Mouse (Mus musculus): ENCODE measurements around the gene Sp6. TPM values are rescaled to one million over a fixed set of nuclear protein-coding genes. Genes with fewer than 3 reads are reported as not detected.

The Sp6 gene
- polyA plus RNA-seq, 1 experiment: 0.22 TPM

- Histone ChIP-seq H3K27ac (ENCODE audit: control insufficient read depth, insufficient read depth, low read depth, low read length) (peak overlapping the region; percentile 67; the same call in 1 of the 2 replicates), H3K4me3 (ENCODE audit: control insufficient read depth, low read depth, low read length) (no peak overlapping the region), H3K4me1 (ENCODE audit: control insufficient read depth, insufficient read depth, low read length) (peaks cover 3% of the 10 kb centered on the region), H3K27me3 (ENCODE audit: control insufficient read depth, insufficient read depth, low read length) (no peaks in the 10 kb centered on the region), H3K36me3 (ENCODE audit: control insufficient read depth, insufficient read depth, low read length) (no peaks in the 10 kb centered on the region)
- no peak for TF ChIP-seq POLR2A (IDR thresholded peaks at IDR 0.05; ENCODE audit: control insufficient read depth, low read depth, low read length)
Observed at GRCm38 (mm10) chr11:96969746-96970145, 43.4 kb upstream of the Sp6 start.

- no peak overlapping the region for H3K27ac ChIP-seq (ENCODE audit: control insufficient read depth, insufficient read depth, low read depth, low read length)
- TF ChIP-seq POLR2A (IDR thresholded peaks at IDR 0.05; ENCODE audit: control insufficient read depth, low read depth, low read length) (no peak), CTCF (IDR thresholded peaks at IDR 0.05; ENCODE audit: control insufficient read depth, insufficient read depth, insufficient replicate concordance, low read depth, low read length) (no peak)
- H3K4me1 ChIP-seq (ENCODE audit: control insufficient read depth, insufficient read depth, low read length): peaks cover 3% of the 10 kb centered on the region
Observed at GRCm38 (mm10) chr11:96970341-96970740, 42.9 kb upstream of the Sp6 start.

GRCm38 (mm10) chr11:96972906-96973305 lies 40.3 kb upstream of the Sp6 start:
- Histone ChIP-seq H3K27ac (ENCODE audit: control insufficient read depth, insufficient read depth, low read depth, low read length) (no peak overlapping the region), H3K4me3 (ENCODE audit: control insufficient read depth, low read depth, low read length) (no peak overlapping the region), H3K27me3 (ENCODE audit: control insufficient read depth, insufficient read depth, low read length) (no peaks in the 10 kb centered on the region), H3K4me1 (ENCODE audit: control insufficient read depth, insufficient read depth, low read length) (peaks cover 10% of the 10 kb centered on the region), H3K36me3 (ENCODE audit: control insufficient read depth, insufficient read depth, low read length) (no peaks in the 10 kb centered on the region)
- no peak for TF ChIP-seq POLR2A (IDR thresholded peaks at IDR 0.05; ENCODE audit: control insufficient read depth, low read depth, low read length)
- no peak for TF ChIP-seq CTCF (IDR thresholded peaks at IDR 0.05; ENCODE audit: control insufficient read depth, insufficient read depth, insufficient replicate concordance, low read depth, low read length)

More at GRCm38 (mm10) chr11:96970341-96970740, 42.9 kb upstream of the Sp6 start:
- no peaks in the 10 kb centered on the region for H3K27me3 ChIP-seq (ENCODE audit: control insufficient read depth, insufficient read depth, low read length)
- no peak overlapping the region for H3K4me3 ChIP-seq (ENCODE audit: control insufficient read depth, low read depth, low read length)
- H3K36me3 ChIP-seq (ENCODE audit: control insufficient read depth, insufficient read depth, low read length): no peaks in the 10 kb centered on the region

GRCm38 (mm10) chr11:96973426-96973964 lies 39.7 kb upstream of the Sp6 start:
- no peak for TF ChIP-seq POLR2A (IDR thresholded peaks at IDR 0.05; ENCODE audit: control insufficient read depth, low read depth, low read length)
- TF ChIP-seq CTCF (IDR thresholded peaks at IDR 0.05; ENCODE audit: control insufficient read depth, insufficient read depth, insufficient replicate concordance, low read depth, low read length): no peak
- Histone ChIP-seq H3K27ac (ENCODE audit: control insufficient read depth, insufficient read depth, low read depth, low read length) (no peak overlapping the region), H3K27me3 (ENCODE audit: control insufficient read depth, insufficient read depth, low read length) (no peaks in the 10 kb centered on the region), H3K36me3 (ENCODE audit: control insufficient read depth, insufficient read depth, low read length) (no peaks in the 10 kb centered on the region), H3K4me1 (ENCODE audit: control insufficient read depth, insufficient read depth, low read length) (peaks cover 16% of the 10 kb centered on the region), H3K4me3 (ENCODE audit: control insufficient read depth, low read depth, low read length) (no peak overlapping the region)

- Histone ChIP-seq H3K27ac (ENCODE audit: control insufficient read depth, insufficient read depth, low read depth, low read length) (no peak overlapping the region), H3K4me3 (ENCODE audit: control insufficient read depth, low read depth, low read length) (no peak overlapping the region), H3K36me3 (ENCODE audit: control insufficient read depth, insufficient read depth, low read length) (no peaks in the 10 kb centered on the region), H3K27me3 (ENCODE audit: control insufficient read depth, insufficient read depth, low read length) (no peaks in the 10 kb centered on the region), H3K4me1 (ENCODE audit: control insufficient read depth, insufficient read depth, low read length) (peaks cover 21% of the 10 kb centered on the region)
- TF ChIP-seq CTCF (IDR thresholded peaks at IDR 0.05; ENCODE audit: control insufficient read depth, insufficient read depth, insufficient replicate concordance, low read depth, low read length) (no peak), POLR2A (IDR thresholded peaks at IDR 0.05; ENCODE audit: control insufficient read depth, low read depth, low read length) (no peak)
Observed at GRCm38 (mm10) chr11:96974813-96975212, 38.4 kb upstream of the Sp6 start.

GRCm38 (mm10) chr11:96975511-96976378 lies 37.4 kb upstream of the Sp6 start:
- H3K36me3 ChIP-seq (ENCODE audit: control insufficient read depth, insufficient read depth, low read length): no peaks in the 10 kb centered on the region
- peaks cover 22% of the 10 kb centered on the region for H3K4me1 ChIP-seq (ENCODE audit: control insufficient read depth, insufficient read depth, low read length)
- peak overlapping the region; percentile 84; the same call in 1 of the 2 replicates for H3K27ac ChIP-seq (ENCODE audit: control insufficient read depth, insufficient read depth, low read depth, low read length)
- TF ChIP-seq POLR2A (IDR thresholded peaks at IDR 0.05; ENCODE audit: control insufficient read depth, low read depth, low read length) (no peak), CTCF (IDR thresholded peaks at IDR 0.05; ENCODE audit: control insufficient read depth, insufficient read depth, insufficient replicate concordance, low read depth, low read length) (no peak)
- peak overlapping the region; percentile 11 for H3K4me3 ChIP-seq (ENCODE audit: control insufficient read depth, low read depth, low read length)
- H3K27me3 ChIP-seq (ENCODE audit: control insufficient read depth, insufficient read depth, low read length): no peaks in the 10 kb centered on the region

GRCm38 (mm10) chr11:96976379-96976687 lies 36.9 kb upstream of the Sp6 start:
- Histone ChIP-seq H3K4me3 (ENCODE audit: control insufficient read depth, low read depth, low read length) (peak overlapping the region; percentile 11), H3K27ac (ENCODE audit: control insufficient read depth, insufficient read depth, low read depth, low read length) (peak overlapping the region; percentile 84), H3K36me3 (ENCODE audit: control insufficient read depth, insufficient read depth, low read length) (no peaks in the 10 kb centered on the region), H3K27me3 (ENCODE audit: control insufficient read depth, insufficient read depth, low read length) (no peaks in the 10 kb centered on the region), H3K4me1 (ENCODE audit: control insufficient read depth, insufficient read depth, low read length) (peaks cover 24% of the 10 kb centered on the region)
- TF ChIP-seq CTCF (IDR thresholded peaks at IDR 0.05; ENCODE audit: control insufficient read depth, insufficient read depth, insufficient replicate concordance, low read depth, low read length): no peak
- no peak for TF ChIP-seq POLR2A (IDR thresholded peaks at IDR 0.05; ENCODE audit: control insufficient read depth, low read depth, low read length)
